Mouse (Mus musculus): ENCODE results near the gene Wdtc1.

Wdtc1 gene

GRCm38 (mm10) chr4:133328129-133328528 lies 25.2 kb downstream of the Wdtc1 start:
- no peak for DNase-seq (ENCODE audit: low read depth, low spot score)

DNA sequence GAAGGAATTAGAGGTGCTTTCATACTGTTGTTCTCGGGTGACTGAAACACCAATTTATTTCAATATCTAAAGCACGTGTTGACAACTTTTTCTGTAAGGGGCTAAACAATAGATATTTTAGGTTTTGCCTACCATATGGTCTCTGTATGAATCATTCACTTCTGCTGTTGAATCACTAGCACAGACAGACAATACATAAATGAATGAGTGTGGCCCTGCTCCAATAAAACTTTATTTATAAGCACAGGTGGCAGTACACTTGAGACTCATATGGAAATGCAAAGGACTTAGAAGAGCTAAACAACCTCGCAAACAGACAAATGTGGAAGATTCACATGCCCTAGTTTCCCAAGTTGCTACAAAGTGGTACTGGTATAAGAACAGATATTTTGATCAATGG lies 33.6 kb downstream of the Wdtc1 start:
- no peak for DNase-seq (ENCODE audit: low read depth, low spot score)

DNA sequence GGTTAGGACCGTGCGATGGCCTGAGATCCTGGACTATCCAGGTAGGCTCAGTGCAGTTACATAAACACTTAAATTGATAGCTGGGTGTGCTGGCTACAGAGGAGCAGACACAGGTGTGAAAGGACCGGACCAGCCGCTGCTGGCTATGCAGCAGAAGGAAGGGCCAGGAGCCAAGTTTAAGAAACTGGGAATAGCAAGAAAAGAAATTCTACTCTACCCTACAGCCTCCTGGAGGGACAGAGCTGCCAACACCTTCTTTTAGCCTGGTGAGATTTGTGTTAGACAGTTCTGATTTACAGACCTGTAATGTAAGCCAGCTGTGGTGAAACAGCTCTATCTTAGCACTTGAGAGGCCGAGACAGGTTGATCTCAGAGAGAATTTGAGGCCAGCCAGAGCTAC lies 37.3 kb downstream of the Wdtc1 start:
- DNase-seq (ENCODE audit: low read depth, low spot score), result no peak

DNA sequence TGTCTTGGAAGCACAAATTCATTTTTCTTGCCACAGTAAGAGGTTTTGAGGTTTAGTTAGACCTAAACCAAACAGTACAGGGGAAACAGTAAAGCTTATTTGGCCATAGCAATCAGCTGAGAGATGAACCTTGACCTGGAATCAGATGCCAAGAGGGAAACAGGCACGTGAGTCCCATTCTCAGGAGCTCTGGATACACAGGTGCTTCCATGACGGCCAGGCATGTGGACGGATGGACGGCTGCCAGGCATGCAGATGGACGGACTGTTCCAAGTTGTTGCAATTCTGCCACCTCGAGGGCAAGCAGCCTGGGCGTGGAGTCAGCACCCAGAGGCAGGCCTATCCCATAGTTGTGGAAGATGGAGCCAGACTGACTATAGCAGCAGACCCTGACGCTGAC lies 38.4 kb downstream of the Wdtc1 start:
- DNase-seq (ENCODE audit: low read depth, low spot score), result no peak

DNA sequence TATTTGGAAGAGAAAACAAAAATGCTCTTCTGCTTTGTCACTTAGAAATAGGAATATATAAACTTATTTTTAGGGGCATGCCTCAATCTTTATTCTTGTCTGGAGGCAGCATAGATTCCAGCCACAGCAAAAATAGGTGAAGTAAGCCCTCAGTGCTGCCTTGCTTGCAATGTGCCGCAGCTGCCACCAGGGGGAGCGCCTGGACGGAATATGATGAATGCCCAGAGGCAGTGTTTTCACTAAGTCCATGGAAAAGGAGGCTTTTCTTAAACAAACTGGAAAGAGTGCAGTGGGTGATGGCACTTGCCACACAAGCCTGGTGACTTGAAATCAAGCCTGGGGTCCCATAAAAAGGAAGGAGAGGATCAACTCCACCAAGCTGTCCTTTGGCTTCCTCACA lies 43.3 kb downstream of the Wdtc1 start:
- DNase-seq (ENCODE audit: low read depth, low spot score), result peak; percentile 67

DNA sequence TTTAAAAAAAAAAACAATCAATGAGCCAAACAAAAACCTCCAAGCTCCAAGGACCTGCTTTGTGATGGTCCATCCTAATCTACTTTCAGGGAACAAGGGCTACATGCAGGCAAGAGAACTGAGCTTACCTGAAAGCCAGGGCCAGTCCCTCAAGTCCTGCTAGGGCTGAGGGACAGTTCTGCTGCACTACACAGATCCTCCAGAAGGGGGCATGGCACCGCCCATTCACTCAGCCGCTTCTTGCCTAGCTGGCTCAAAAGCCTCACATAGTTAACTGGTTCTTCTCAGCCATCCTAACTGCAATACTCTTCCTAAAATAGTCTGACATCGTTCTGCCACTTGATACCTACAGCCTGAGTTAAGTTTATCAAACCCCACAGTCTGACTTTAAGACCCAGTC lies 46.0 kb downstream of the Wdtc1 start:
- DNase-seq (ENCODE audit: low read depth, low spot score), result no peak

- DNase-seq (ENCODE audit: low read depth, low spot score), result no peak
Observed at GRCm38 (mm10) chr4:133305825-133306224, 47.5 kb downstream of the Wdtc1 start.

GRCm38 (mm10) chr4:133304770-133305169 lies 48.5 kb downstream of the Wdtc1 start:
- DNase-seq (ENCODE audit: low read depth, low spot score), result no peak

- DNase-seq (ENCODE audit: low read depth, low spot score), result no peak
Observed at GRCm38 (mm10) chr4:133302668-133303067, 50.6 kb downstream of the Wdtc1 start.

DNA sequence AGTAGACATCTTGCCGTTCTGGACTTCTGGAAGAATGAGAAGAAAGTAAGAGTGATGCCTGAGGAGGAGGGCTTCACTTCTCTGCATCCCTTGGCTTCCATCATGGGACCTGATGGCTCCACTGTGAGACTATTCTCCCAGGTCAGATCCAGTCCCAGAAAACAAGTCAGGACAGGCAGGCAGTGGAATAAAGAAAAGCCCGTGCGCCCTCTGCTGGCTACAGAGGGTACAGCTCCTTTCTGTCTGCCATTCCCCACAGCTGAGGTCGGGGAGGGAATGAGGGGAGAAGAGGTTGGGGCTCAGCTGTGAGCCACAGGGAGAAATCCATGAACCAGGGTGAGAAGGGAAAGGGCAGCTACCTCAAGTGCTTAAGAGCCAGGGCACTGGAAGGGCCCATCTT lies 51.5 kb downstream of the Wdtc1 start:
- peak; percentile 60 for DNase-seq (ENCODE audit: low read depth, low spot score)

DNA sequence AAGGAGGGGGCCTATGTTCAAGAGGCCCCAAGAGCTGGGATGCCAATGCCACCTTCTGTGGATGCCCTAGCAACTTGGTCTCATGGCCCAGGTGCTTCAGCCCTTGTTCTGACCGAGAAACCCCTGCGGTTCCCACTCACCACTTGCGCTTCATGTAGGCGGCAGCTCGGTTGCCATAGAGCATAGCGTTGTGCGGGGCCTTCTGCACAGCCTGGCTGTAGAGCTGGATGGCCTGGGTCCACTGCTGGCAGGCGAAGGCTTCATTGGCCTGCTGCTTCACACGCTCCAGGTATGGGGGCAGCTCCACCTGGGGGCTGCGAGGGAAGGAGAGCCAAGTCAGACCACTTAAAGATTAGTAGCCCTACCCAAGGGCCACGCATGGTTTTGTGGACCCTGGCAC lies 52.9 kb downstream of the Wdtc1 start:
- DNase-seq (ENCODE audit: low read depth, low spot score), result no peak

DNA sequence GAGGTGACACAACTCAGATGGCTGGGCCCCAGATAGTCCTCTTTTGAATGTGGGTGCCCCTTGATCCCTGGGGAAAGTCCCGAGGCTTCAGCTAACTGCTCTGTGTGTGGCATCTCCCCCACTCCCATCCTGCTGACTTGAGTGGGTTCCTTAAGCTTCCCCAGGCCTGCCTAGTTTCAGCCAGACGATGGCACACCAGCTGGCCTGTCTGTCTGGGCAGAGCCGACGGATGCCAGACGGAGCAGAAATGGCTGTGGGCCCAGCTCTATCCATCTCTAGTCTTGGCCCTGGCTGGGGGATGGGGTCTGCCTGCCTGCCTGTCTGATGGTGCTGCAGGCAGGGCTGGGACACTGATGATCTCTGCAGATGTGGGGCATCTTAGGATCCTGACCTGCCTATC lies 53.6 kb downstream of the Wdtc1 start:
- no peak for DNase-seq (ENCODE audit: low read depth, low spot score)

DNA sequence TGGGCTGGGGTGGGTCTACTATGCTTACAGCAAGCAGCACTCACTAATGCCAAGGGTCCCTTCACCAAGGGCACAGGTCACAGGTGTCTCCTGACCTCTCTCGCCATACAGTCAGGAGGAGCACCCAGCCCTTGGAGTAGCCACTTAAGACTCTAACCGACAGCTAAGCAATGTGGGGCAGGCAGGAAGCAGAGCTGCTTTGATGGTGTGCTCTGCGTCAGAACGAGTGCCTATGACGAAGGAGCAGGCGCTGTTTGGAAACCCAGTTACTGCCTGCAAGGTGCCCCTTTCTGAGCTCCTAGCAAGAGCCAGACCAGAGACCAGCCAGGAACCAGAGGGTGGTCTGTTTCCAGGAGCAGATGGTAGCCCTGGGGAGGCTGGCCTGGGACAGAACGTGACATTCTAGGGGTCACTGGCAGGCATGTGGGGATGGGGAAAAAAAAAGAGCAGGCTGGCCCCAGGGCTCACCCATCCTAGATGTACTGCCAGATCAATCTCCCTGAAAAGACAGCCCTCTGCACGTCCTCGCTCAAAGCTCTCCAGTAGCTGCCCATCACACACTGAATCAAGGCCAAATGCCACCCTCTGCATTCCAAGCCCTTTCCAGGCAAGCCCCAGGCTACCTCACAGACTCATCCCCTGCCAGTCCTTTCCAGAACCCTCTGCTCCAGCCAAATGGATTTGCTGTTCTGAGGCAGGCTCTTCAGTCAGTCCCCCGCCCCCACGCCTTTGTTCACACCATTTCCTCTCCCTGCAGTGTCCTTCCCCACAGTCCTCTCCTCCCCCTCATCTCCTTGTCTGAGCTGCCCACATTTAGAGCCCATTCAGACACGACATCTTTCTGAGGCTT lies 54.5 kb downstream of the Wdtc1 start:
- DNase-seq (ENCODE audit: low read depth, low spot score), result no peak

DNA sequence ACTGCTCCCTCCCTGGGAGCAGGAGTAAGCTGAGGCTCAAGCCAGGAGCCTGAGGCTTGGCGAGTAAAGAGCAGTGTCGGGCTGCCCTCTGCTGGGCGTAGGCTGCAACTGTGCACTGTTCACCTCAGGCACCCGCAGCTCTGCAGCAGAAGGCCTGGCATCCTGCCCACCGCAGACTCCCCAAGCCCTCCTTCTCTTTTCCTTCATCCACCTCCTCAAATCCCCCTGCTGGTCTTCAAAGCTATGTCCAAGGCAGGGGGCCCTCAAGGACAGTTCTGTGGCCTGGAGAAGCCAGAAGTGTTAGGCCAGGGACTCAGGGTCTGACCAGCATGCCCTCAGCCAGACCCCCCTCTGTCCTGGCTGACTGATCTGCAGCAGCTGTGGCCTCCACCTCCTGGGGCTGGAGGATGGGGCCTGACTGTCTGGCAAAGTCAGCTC lies 55.5 kb downstream of the Wdtc1 start:
- DNase-seq (ENCODE audit: low read depth, low spot score), result peak; percentile 79

DNA sequence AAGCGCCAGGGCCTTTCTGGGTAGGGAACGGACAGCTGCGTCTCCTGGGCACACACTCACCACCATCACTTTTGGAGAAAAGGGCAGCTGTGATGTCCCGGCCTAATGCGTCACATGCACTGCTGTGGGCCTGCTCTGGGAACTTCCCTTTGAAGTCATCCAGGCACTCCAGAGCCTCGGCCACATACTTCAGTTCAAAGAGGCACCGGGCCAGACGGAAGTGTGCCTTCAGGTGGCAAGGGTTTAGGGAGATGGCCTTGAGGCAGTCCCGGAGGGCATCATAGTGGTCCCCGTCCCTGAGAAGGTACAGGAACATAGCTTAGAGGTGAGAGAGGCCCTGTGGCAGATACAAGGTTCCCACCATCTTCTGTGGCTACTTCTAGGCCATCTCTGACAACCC lies 55.9 kb downstream of the Wdtc1 start:
- DNase-seq (ENCODE audit: low read depth, low spot score), result no peak

DNA sequence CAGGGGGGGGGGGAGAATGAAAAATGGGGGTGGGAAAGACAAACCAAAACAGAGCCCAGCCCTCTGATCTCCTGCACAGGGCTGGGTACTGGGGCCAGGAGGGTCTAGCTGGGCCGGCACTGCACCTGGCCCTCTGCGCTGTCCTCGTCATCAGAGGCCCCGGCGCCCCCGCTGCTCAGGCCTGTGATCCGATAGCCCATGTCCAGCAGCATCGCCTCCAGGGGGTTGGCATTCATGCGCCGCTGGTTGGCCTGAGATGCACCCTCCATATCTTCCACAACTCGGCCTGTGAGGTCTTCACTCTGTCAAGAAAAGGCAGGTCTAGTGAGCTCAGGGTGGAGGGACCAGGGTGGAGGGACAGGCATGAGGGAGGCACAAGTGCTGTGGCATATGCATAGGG lies 59.2 kb downstream of the Wdtc1 start:
- no peak for DNase-seq (ENCODE audit: low read depth, low spot score)

DNA sequence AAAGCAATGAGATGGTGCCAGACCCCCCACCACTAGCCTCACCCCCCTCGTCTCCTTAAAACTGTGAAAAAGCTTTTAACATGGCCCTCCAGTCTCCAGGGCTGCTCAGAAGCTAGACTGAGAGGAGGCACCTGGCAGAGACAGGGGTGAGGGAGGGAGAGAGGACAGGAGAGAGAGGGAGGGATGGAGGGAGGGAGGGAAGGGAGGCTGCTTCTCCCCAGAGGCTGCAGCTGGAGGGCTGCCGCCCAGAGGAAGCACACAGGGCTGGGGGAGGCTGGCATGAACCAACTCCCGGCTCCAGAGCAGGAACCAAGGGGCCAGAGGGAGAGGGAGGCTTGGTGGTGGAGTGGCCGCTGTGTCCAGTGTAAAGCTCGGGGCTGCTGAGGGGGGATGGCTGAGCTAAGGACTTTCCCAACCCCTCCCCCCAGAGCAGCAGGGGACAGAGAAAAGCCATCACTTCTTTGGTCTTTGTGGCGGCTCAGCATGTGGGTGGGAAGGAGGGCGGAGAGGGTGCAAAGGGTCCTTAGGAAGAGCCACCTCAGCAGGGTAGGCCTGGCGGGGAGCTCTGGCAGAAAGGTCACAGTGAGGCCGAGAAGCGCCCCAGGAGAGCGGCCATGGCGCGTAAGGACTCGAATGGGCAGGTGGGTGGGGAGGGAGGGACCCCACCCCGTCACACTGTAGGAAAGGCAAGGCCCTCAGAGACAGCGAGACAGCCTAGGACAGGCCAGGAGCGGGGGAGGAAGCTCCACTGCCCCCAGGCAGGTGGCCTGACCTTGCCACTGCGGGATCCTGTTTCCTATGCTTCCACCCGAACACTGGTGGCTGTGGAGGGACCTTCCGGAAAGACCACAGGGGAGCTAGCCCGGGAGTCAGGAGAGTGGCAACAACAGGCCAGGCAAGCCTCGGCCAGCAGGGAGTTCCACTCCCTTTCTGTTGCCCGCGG lies 60.1 kb downstream of the Wdtc1 start:
- no peak for DNase-seq (ENCODE audit: low read depth, low spot score)

DNA sequence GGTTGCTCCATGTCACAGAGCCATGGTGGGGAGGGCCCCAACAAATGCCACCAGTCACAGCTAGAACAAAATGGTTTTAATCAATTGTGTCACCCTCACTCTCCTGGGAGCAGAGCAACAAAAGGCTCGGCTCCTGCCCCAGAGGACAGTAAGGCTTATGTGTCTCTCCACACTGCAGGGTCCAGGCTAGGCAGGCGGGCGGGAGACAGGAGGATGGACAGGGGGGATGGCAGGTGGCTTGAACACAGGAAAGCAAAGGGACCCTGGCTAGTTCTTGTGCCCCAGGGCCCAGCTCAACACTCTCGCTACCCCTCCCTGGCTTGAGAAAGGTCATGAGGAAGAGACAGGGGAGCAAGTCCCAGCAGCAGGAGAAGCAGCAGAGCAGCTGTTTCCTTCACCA lies 60.9 kb downstream of the Wdtc1 start:
- DNase-seq (ENCODE audit: low read depth, low spot score), result no peak

GRCm38 (mm10) chr4:133291255-133291654 lies 62.0 kb downstream of the Wdtc1 start:
- DNase-seq (ENCODE audit: low read depth, low spot score), result no peak

- no peak for DNase-seq (ENCODE audit: low read depth, low spot score)
Observed at GRCm38 (mm10) chr4:133286476-133287077, 66.7 kb downstream of the Wdtc1 start.

- no peak for DNase-seq (ENCODE audit: low read depth, low spot score)
Observed at GRCm38 (mm10) chr4:133285950-133286349, 67.3 kb downstream of the Wdtc1 start.

DNA sequence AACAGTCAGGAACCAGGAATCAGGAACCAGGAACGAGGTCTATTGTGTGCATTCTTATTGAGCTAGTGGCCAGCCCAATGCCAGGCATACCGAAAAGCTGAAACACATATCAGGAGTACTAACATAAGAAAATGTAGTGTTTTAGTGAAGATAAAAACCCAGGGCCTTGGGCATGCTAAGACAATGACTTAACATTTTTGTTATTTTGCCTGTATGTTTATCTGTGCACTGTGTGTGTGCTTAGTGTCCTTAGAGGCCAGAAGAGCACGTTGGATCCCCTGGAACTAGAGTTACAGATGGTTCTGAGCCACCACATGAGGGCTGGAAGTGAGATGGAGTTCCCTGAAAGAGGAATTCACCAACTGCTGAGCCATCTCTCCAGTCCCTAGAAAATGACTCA lies 68.0 kb downstream of the Wdtc1 start:
- DNase-seq (ENCODE audit: low read depth, low spot score), result no peak

All from retina, postnatal 7 days (tissue).